Mouse (Mus musculus): ENCODE results near the gene Plcxd1.
"Not testable (repeated sequence)": the region's sequence is repeated elsewhere in the genome, so short reads cannot be mapped to it uniquely, and the experiment has no call there.

Gene Plcxd1

GRCm38 (mm10) chr5:110099656-110100580, at the start of gene Plcxd1:
Gene Plcxd1 (plus strand): TSS chr5:110099969.
- DNase-seq, result peak; percentile 62

DNA sequence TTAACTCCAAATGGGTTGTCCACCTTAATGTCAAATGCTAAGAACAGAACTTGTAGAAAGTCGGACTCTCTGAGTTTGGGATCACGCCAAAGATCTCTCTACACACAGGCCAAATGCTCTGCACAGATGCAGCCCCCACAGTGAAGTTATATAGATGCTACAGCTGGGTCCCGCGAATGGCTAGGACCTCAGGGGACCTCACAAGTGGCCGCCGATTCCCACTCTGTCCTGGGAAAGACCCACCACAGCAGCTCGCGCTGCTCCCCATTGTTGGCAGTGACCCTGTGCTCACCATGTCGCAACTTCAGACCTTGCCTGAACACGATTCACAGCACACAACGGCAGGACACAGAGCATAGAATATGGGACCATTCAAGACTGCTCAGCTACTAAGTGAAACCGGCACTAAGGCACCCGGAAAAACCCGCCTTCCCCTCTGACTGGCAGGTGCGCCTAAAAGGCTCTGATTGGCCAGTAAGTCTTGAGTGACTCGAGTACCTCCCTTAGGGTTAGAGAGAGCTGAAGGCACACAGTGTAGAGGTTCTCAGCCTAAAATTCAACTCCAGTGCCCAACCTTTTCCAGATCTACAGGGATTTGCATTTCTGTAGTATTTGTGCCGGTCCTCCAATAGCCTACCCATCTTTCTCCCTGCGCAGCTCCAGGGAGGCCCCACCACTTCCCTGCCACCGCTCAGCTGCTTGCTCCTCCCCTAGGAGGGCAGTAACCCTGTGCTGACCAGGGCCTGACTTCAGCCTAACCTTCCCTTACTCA, 41.9 kb upstream of the Plcxd1 start:
- DNase-seq, result peak; percentile 90

- DNase-seq, result not testable (repeated sequence)
These were observed 27.4 kb upstream of the Plcxd1 start, which contains the start of gene Gm17655 for GRCm38 (mm10) chr5:110072413-110072812. Gene Gm17655 (minus strand): TSS chr5:110072513.

- no peak for DNase-seq
These were observed 16.8 kb upstream of the Plcxd1 start for GRCm38 (mm10) chr5:110082961-110083360.

DNA sequence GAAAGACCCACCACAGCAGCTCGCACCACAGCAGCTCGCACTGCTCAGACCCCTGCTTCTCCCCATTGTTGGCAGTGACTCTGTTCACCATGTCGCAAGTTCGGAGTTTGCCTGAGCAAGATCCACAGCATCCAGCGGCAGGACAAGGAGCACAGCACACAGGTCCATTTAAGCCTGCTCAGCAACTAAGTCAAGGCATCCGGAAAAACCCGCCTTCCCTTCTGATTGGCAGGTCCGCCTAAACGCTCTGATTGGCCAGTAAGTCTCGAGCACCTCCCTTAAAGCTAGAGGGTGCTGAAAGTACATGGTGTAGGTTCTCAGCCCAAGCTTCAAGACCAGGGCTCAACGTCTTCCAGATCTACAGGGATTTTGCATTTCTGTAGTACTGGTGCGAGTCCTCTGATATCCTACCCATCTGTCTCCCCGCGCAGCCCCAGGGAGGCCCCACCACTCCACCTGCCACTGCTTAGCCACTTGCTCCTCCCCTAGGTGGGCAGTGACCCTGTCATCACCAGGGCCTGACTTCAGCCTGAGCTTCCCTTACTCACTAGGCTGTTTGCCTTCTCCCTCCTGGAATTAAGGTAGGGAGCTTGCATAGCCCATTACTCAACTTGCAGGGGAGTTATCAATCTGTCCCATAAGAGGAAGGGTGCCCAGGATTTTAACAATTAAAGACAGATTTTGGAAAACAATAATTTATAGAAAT, 13.5 kb upstream of the Plcxd1 start:
- no peak for DNase-seq

DNA sequence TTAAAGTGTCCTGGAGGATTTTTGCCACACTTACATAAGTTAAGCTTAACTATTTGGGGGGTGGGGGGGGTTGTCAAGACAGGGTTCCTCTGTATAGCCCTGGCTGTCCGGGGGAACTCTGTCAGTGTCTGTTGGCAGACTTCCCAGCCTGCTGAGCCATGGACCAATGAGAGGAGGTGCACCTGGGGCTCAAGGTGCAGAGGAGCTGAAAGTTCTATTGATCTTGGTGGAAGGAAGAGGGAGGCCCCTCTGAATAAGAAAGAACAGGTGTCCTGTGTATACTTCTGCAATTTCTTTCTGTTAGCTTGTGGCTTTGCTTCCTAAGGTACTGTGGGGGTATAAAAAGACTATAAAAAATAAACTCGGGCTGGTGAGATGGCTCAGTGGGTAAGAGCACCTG, 8.2 kb upstream of the Plcxd1 start:
- no peak for DNase-seq

GRCm38 (mm10) chr5:110094030-110094846, 5.5 kb upstream of the Plcxd1 start, which contains the start of gene Gm35315:
Gene Gm35315 (minus strand): TSS chr5:110094420.
- peak; percentile 92 for DNase-seq

DNA sequence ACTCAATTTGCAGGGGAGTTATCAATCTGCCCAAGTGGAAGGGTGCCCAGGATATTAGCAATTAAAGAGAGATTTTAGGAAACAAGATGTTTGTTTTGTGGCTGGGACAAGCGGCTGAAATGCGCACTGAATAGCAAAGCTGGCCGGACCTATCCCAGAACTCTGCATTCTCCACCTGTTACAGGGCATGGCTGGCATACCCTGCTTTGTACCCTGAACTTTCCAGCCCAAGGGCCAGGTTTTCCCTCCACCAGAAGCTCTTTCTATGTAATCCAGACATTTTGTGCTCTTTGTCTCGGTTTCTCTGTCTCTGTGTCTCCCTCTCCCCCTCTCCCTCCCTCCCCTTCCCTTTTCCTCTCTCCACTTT, 4.9 kb upstream of the Plcxd1 start:
- no peak for DNase-seq

DNA sequence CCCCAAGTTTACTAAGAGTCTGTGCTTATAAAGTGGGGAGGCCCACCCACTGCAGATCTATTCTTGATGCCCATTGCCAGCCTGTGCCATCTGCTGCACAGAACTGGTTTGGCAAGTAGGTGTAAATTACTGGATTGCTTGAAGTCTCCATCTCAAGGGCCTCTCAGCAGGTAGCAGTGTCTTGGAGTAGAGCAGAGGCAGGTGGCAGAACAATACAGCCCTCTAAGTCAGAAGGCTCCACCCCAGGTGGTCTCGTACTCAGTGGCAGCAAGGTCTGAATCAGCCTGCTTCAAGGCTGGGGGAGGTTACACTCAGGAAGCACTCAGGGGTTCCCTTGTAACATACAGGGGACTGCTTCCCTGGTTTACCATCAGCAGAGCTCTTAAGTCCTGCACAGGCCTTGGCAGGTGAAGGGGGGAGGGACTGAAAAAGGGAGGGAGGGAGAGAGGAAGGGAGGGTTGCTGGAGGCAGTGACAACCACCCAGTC, 735 bp upstream of the Plcxd1 start:
- DNase-seq, result no peak

- DNase-seq, result peak; percentile 49
These were observed 1.3 kb downstream of the Plcxd1 start for GRCm38 (mm10) chr5:110100921-110101631.

- peak; percentile 55 for DNase-seq
These were observed 2.1 kb downstream of the Plcxd1 start for GRCm38 (mm10) chr5:110101716-110102347.

- no peak for DNase-seq
These were observed 2.7 kb downstream of the Plcxd1 start for GRCm38 (mm10) chr5:110102429-110102828.

DNA sequence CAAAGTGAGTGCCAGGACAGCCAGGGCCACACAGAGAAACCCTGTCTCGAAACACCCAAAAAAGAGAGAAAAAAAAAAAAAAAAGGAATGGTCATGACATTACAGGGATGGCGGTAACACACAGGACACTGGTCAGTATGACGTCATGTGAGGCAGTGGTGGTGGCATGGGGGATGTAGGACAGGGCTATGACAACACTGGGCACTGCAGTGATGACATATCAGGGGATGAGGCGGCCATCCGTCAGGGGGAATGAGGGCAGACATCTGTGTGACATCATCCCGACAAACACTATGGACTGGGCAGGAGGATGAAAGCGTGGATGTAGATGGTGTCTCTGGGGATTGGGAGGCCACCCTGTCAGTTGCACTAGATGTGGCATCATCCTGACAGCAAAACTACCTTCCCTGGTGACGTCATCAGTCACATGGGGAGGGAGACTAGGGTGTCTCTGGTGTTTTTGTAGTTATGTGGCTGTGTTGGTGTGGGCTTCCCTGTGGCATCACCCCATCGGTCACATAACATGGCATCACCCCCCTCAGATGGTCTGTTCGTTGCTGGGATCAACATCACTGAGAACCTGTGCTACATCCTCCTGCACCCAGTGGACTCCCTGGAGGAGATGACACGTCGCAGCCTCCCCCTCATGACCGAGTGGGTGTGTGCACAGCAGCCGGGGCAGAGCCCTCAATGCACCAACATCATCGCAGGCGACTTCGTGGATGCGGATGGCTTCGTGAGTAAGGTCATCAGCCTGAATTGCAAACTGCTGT, 3.3 kb downstream of the Plcxd1 start:
- no peak for DNase-seq

DNA sequence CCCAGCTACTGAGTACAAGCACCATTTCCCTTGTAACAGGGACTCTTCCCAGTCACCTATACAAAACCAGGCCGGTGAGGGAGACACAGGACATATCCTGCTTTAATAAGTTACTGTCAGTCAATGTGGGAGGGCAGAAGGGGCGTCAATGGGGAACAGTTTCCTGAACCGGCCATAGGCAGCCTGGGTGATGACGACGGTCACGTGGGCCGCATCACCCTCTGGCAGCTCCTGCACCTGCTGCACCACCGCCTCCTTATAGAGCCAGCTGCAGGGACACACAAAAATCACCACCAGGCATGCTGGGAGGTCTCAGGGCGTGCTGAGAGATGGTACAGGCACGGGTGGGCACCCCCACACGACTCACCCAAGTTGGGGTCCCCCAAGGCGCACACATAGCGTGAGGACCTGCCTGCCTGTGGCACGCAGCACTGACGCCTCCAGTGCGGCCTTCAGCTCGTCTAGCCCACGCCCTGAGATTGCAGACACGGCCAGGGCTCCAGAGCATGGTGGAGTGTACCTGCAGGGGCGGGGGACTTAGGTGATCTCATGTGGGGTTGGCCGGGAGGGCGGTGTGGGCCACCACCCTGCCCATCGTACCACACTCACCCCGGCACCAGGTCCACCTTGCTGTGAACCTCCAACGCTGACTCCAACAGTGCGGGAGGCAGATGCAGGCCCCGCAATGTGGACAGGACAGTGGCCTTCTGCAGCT, 4.3 kb downstream of the Plcxd1 start:
- no peak for DNase-seq

DNA sequence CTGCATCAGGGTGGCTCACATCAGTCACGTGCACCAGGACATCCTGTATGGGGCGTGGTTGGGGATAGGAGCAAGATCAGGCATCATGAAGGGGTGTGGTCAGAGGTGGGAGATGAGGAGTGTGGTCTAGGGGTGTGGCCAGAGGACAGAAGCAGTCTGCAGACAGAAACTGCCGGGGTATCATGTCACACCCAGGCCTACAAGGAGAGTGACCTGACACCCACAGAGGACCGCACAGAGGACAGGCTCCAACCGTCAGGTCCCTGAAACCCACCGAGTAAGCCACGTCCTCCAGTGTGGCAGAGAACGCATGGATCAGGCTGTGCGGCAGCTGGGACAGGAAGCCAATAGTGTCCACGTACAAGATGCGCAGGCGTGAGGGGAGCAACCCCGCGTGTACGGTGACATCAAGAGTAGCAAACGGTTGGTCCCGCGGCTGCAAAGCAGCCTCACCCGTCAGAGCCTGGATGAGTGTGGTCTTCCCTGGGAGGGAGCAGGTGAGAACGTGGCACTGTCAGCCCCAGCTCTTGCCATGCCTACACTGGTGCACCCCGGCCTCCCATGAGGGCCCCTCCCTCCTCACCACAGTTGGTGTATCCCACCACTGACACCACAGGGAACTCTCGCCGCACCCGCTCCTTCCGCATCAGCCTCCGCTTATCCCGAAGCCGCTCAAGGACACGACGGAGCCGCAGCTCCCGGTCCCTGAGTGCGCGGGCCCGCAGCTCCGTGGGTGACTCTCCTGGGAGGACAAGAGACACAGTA, 5.0 kb downstream of the Plcxd1 start:
- DNase-seq, result no peak

GRCm38 (mm10) chr5:110106140-110106871, 6.5 kb downstream of the Plcxd1 start:
- no peak for DNase-seq

DNA sequence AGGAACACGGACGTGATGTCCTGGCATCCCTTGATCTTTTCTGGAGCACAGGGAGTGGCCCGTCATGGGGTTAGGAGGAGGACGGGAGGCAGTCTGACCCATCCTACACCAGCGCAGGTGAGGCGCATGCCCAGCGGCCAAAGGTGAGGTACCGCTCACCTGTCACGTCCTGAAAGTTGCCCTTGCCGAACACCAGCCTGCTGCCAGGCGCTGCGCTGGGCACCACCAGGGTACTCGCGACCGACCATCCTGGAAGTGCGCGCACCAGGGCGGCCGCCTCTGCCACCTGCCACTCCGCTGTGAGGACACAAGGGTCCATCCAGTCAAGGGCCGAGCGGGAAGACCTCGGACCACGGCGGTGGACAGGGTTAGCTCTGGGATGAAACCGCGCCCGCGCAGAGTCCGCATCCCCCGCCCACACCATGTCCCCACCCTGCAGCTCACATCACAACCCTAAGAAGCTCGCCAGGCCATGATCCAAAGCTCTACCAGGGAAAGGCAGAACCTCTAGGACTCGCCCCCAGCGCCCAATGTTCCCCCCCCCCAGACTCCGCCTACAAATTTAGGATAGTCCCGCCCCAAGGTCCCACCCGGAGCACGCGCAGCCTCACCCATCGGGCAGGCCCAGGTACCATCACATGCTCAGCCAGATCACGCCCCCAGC, 7.3 kb downstream of the Plcxd1 start:
- DNase-seq, result peak; percentile 55
